Mouse (Mus musculus) layer of hippocampus, adult 8-10 months (tissue): ENCODE data around the gene Gm382. TPM values are rescaled to one million over a fixed set of nuclear protein-coding genes. Genes with fewer than 3 reads are reported as not detected.

Experiments used
- DNase-seq, 2 experiments: peaks; one replicate each; pipeline ENCODE4 v3.0.0; 2022; ENCODE audit warnings: low spot score in 2 of 2
- total RNA-seq, 4 experiments: library from RNA; stranded (reverse); gene quantifications; 2 replicates each; pipeline ENCODE4 v1.2.4; 2022

Gm382 gene
- total RNA-seq: not detected

DNA sequence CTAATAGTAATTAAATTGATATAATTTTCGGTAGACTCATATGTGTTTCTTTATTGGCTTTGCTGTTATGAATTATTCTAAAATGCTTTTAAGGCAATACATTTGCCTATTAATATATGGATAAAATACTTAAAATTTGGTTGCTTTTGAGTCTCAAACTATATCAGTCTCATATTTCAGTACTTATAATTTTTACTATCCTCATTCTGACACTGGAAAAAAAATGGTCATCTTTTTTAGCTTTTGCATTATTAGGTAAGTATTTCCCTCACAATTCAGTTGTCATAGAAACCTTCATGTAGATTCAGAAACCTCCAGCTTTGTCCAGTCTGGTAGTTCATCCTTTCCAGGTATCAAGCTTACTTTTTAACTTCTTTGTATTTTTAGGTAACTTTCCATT is at the start of gene Gm382:
TSS of gene Gm382 (plus strand) at position 301 of the 400 bp plus-strand sequence.
- no peak for DNase-seq

DNA sequence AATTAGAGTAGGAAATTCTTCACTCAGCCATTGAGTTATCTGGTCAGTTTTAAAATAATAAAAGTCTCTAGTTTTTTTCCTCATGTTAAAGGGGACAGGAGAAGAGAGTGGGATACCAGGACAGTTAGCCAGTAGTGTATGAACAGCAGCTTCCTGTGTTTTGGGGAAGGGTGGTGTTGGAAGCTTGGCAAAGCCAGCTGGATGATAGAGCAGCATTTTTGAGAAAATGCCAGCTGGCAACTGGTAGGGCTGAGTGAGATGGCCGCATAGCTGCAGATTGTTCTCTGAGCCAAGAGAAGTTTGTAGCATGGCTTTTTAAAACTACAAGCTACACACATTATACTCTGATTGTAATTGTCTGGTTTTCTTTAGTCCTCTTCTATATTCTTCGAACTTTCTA is 30.4 kb downstream of the Gm382 start:
- no peak for DNase-seq

DNA sequence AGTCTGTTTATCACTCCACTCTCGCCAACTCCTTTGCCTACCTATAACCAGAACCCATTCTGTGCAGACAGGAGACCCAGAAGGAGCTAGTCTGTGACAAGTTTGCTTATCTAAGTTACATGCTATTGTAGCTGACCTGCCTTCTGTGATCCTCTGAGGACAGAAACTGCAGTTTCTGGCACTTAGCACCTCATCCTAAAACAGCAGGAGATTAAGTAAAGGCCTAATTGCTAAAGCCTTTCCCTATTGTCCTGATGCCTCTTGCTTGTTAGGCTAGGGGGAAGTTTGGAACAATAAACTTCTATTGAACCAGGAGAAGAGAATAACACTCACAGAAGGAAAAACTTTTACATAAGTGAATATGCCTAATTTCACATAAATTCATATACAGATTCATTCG is 51.5 kb downstream of the Gm382 start:
- no peak for DNase-seq

DNA sequence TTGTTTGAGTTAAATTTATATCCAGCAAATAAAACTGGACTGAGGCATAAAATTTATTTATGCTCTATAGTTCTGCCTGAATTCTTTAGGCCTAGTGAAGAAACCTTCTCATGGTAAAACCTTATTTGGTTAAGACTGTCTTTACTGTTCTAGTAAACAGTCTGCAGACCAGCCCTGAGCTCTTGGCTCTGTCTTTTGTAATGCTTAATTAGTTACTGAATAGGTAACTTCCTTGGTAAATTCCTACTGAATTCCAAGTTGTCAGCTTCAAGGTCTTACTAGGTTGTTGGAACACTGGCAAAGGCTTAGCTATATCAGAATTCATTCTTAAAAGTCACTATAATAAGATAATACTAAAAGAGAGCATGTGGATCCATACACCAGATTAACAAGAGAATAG is 53.3 kb downstream of the Gm382 start:
- no peak for DNase-seq

DNA sequence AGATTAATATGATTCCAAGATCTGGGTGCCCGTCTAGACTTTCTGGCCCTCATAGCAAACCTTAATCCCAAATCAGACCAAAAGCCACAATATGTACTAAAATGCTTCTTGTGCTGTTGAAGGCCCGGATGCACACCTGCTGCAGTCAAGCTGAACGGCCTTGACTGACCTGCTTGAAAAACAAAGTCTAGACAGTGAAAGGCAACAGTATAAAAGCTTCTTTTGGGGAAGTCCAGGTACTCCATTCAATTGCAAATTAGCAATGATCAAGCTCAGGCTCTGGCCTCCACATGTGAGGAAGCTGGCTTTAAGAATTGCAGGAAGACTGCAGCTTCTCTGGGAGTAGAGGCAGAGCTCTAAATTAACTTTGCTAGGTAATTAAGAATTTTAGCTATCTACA is 54.2 kb downstream of the Gm382 start:
- no peak for DNase-seq

DNA sequence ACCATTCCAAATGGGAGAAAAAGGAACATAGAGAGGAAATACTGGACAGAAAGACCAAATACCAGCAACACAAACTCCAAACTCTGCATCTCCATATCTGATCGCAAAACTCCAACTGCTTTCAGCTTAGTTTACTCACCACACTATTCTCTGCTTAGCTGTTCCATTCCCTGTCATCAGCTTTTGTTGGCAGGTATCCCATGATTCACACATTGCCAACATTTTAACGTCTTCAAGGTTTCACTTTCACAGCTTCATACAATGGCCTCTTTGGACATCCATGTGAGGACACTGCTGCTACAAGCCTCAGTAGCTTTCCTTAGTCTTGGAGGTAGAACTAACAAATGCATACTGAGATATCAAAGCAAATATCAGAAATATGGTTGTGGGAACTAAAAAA is 64.6 kb downstream of the Gm382 start:
- no peak for DNase-seq

Other genes starting within 250 kb of the Gm382 start
- gene 4932411N23Rik, start 224.1 kb upstream of the Gm382 start, total RNA-seq: not detected